Mouse (Mus musculus): ENCODE results near the gene Cyth3. TPM values are rescaled to one million over a fixed set of nuclear protein-coding genes. Genes with fewer than 3 reads are reported as not detected.

Cyth3 gene
- polyA plus RNA-seq, 1 experiment from 2014 or later, result 31.5 TPM

DNA sequence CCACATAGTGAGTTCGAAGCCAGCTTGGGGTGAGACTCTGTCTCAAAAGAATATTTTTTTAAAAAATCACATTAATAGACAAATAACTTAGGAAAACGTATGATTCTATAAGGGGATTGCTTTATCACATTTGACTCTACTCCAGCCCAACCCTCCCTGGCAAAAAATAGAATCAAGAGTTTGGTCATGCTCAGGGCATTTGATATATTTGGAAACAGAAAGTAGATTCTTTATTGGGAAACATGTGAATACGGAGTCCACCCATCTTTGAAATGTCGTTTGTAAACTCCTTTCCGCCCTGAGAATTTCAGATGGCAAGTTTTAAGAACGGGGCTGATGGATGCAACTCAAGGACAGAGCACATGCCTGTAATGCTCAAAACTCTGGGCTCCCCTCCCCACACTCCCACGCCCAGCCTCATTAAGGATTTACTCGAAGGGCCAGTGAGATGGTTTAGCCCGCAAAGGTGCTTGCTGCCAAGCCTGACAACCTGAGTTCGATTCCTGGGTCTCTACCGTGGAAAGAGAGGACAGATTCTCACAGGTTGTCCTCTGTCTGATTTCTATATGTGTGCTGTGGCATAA lies 28.6 kb upstream of the Cyth3 start:
- Histone ChIP-seq H3K36me3 (no peaks in the 10 kb centered on the region), H3K4me3 (replicated peaks) (no peak overlapping the region), H3K27me3 (no peaks in the 10 kb centered on the region), H3K27ac (no peak overlapping the region), H3K4me2 (replicated peaks) (no peak overlapping the region), H3K9ac (replicated peaks) (no peak overlapping the region), H3K4me1 (replicated peaks) (0 out of 2 replicates have a peak, but pooled peaks cover 7% of the 10 kb centered on the region), H3K9me3 (0 out of 2 replicates have a peak, but pooled peaks cover 4% of the 10 kb centered on the region)
- 90% methylated on average over 11 of the region's 11 CpGs for WGBS
- no peak for ATAC-seq

DNA sequence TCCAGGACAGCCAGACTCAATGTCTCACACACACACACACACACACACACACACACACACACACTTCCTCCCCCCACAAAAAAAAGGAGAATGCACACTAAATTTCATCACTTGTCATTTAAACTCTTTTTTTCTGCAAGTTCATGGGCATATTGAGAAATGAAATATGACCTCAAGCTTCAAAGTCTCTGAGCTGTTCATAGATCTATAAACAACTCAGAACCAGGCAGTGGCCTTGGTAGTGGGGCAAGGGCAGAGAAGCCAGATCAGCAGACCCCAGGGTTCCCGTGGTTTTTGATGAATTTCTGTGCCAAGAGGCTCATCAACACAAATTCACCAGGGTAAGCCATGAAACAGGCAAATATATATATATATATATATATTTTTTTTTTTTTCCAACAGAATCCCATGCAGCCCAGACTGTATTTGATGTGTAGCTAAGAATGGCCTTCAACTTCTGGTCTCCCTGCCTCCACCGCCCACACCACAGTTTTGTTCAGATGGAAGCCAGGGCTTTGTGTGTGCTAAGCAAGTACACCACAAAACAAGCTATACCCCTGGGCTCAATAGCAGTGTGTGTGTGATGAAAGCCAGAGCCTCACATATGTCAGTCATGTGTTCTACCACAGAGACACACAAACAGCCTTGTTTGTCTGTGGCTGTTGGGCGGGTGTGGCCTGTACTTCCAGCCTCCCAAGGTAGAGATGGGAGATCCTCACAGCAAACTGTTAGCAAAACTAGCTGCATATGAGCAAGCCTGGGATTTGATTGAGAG lies 27.8 kb upstream of the Cyth3 start:
- 0 out of 2 replicates have a peak, but pooled peaks cover 4% of the 10 kb centered on the region for H3K9me3 ChIP-seq
- no peak overlapping the region for H3K9ac ChIP-seq (replicated peaks)
- no peak overlapping the region for H3K27ac ChIP-seq
- no peaks in the 10 kb centered on the region for H3K27me3 ChIP-seq
- ATAC-seq, result no peak
- no peak overlapping the region for H3K4me3 ChIP-seq (replicated peaks)
- WGBS, result 84% methylated on average over 3 of the region's 3 CpGs
- H3K36me3 ChIP-seq, result no peaks in the 10 kb centered on the region
- H3K4me2 ChIP-seq (replicated peaks), result no peak overlapping the region
- 0 out of 2 replicates have a peak, but pooled peaks cover 2% of the 10 kb centered on the region for H3K4me1 ChIP-seq (replicated peaks)

DNA sequence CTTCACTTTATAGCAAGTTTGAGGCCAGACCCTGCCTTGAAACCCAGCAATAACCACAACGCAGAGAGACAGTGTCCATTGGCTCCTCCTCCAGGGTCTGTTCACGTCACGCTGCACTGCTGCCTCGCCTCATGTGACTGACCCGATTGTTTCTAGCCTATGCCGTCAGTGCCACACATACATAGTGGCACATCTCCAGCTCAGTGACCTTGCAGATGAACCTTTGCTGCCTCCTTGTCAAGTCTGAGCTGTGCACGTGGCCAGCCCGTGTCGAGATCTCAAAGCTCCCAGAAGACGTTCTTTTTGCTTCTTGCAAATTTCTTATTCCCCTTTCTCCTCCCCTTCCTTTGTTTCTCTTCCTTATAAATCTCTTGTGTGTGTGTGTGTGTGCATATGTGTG lies 20.2 kb upstream of the Cyth3 start:
- H3K27me3 ChIP-seq, result no peaks in the 10 kb centered on the region
- no peak overlapping the region for H3K9ac ChIP-seq (replicated peaks)
- ATAC-seq, result no peak
- H3K4me3 ChIP-seq (replicated peaks), result no peak overlapping the region
- no peaks in the 10 kb centered on the region for H3K4me1 ChIP-seq (replicated peaks)
- H3K4me2 ChIP-seq (replicated peaks), result no peak overlapping the region
- H3K36me3 ChIP-seq, result no peaks in the 10 kb centered on the region
- WGBS, result 73% methylated on average over 10 of the region's 10 CpGs
- no peaks in the 10 kb centered on the region for H3K9me3 ChIP-seq
- no peak overlapping the region for H3K27ac ChIP-seq

DNA sequence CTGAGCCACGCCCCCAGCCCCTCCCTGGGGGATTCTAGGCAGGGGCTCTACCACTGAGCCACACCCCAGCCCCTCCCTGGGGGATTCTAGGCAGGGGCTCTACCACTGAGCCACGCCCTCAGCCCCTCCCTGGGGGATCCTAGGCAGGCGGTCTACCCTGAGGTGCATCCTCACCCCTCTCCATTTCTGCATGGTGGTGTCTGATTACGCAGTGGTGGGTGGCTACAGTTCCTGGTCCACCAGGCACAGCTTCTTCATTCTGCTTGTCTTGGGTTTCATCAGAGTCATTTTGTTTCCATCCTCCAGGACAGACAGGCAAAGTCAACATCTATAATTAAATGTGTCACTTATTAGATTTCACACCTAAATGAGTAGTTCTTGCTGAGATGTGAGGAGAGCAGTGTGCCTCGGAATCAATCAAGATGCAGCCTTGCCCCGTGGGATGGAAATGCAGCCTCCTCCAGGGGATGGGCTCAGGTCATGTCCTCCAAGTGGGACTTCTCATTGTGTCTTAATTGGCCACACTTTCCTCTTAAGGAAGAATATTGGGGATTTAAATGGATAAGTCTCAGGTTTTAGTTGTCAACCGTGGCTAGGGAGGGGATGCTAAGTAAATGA lies 18.0 kb upstream of the Cyth3 start:
- Histone ChIP-seq H3K27me3 (no peaks in the 10 kb centered on the region), H3K4me1 (replicated peaks) (no peaks in the 10 kb centered on the region), H3K9ac (replicated peaks) (no peak overlapping the region), H3K9me3 (no peaks in the 10 kb centered on the region), H3K27ac (no peak overlapping the region), H3K4me3 (replicated peaks) (no peak overlapping the region), H3K36me3 (no peaks in the 10 kb centered on the region), H3K4me2 (replicated peaks) (no peak overlapping the region)
- no peak for ATAC-seq
- WGBS, result 76% methylated on average over 7 of the region's 7 CpGs

DNA sequence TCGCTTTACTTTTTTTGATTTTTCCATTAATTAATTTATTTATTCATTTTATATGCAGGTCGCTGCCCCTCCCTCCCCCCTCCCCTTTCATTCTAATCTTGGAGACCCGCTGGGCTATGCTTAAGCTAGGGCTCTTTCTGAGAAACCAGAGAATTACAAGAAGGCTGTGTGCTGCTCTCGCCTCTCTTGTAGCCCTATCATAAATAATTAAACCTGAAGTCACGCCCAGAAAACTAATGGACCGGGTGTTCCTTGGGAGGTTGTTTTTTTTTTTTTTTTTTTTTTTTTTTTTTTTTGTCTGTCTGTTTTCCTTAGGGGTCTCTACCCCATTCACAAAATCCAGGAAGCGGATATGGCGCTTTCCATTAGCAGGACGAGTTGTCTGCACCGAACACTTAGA lies 15.5 kb upstream of the Cyth3 start:
- Histone ChIP-seq H3K4me2 (replicated peaks) (no peak overlapping the region), H3K36me3 (no peaks in the 10 kb centered on the region), H3K4me1 (replicated peaks) (no peaks in the 10 kb centered on the region), H3K9ac (replicated peaks) (no peak overlapping the region), H3K27ac (no peak overlapping the region), H3K4me3 (replicated peaks) (no peak overlapping the region), H3K9me3 (no peaks in the 10 kb centered on the region), H3K27me3 (no peaks in the 10 kb centered on the region)
- ATAC-seq, result no peak
- WGBS, result 82% methylated on average over 10 of the region's 10 CpGs

DNA sequence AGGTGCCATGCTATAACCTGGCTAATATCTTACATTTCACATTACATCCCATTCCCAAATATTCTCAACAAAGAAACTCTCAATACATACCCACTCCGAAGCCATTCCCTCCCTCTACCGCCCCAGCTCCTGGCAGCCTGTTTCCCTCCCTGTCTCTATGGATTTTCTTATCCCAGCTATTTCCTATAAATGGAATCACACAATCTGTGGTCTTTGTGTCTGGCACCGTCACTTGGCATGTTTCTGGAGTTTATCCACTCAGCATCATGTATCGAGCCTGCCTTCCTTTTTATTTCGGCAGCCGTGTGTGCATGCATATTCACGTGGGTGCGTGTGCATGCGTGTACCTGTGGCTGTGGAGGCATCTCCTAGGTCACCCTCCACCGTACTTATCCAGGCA lies 14.1 kb upstream of the Cyth3 start:
- no peak for ATAC-seq
- Histone ChIP-seq H3K36me3 (no peaks in the 10 kb centered on the region), H3K4me2 (replicated peaks) (no peak overlapping the region), H3K27me3 (no peaks in the 10 kb centered on the region), H3K4me3 (replicated peaks) (no peak overlapping the region), H3K9me3 (no peaks in the 10 kb centered on the region), H3K27ac (no peak overlapping the region), H3K9ac (replicated peaks) (no peak overlapping the region), H3K4me1 (replicated peaks) (no peaks in the 10 kb centered on the region)
- 94% methylated on average over 10 of the region's 10 CpGs for WGBS

DNA sequence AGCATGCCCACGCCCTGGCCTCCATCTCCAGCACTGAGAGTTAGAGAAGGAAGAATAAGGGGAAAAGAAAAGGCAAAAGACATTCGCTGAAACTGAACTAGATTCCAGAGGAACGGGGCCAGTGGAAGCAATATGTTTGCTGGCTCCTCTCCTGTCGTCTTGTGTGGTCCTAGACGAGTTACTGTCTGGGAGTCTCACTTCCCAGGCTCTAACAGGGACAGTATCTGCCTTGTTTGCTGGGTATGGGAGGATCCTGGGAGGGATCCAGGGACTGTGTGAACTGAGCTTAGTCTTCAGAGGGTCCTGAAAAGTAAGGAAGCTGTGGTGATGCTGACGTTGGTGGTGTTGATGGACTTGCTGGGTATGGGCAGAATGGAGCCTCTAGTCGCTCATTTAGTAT lies 10.3 kb upstream of the Cyth3 start:
- ATAC-seq, result no peak
- Histone ChIP-seq H3K4me2 (replicated peaks) (no peak overlapping the region), H3K9me3 (no peaks in the 10 kb centered on the region), H3K4me3 (replicated peaks) (no peak overlapping the region), H3K4me1 (replicated peaks) (no peaks in the 10 kb centered on the region), H3K36me3 (no peaks in the 10 kb centered on the region), H3K27ac (no peak overlapping the region), H3K9ac (replicated peaks) (no peak overlapping the region), H3K27me3 (no peaks in the 10 kb centered on the region)
- 84% methylated on average over 7 of the region's 7 CpGs for WGBS

DNA sequence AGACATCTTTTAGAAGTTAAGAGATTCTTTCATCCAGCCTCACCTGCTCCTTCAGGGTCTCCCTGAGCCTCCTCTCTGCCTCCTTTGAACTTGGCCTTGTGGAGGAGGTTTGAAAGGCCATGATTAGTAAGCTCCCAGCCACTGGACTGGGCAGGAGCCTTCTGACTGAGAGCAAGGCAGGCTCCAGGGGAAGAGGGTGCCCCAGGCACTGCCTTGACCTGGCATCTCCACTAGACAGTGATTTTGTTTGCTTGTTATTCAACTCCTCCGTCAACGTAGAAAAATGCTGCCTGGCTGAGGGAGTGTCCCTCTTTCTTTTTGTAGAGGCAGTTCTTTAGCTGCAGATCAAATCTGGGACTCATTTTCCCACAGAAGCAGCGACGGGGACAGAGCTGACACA lies 9.0 kb upstream of the Cyth3 start:
- H3K36me3 ChIP-seq, result no peaks in the 10 kb centered on the region
- H3K27me3 ChIP-seq, result no peaks in the 10 kb centered on the region
- no peak overlapping the region for H3K27ac ChIP-seq
- 73% methylated on average over 4 of the region's 4 CpGs for WGBS
- H3K4me3 ChIP-seq (replicated peaks), result no peak overlapping the region
- no peaks in the 10 kb centered on the region for H3K9me3 ChIP-seq
- no peak overlapping the region for H3K4me2 ChIP-seq (replicated peaks)
- ATAC-seq, result no peak
- peaks cover 9% of the 10 kb centered on the region; the same call in 1 of the 2 replicates for H3K4me1 ChIP-seq (replicated peaks)
- no peak overlapping the region for H3K9ac ChIP-seq (replicated peaks)

DNA sequence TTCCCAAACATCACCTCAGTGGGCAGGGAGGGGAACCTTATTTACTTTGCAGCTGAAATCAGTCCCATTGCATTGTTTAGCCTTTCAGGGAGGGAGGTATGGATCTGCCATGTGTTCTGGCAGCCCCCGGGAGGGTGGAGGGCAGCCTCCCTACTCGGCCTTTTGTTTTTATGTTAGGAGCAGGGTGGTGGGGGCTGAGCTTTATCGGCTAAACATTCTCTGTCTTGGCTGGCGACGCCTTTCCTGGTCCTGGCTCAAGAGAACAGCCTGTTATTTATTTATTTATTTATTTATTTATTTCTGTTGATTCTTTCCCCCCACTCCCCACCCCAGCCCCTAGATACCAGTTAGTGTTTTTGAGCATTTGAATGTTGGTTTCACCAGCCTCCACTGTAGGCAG lies 7.7 kb upstream of the Cyth3 start:
- no peak for ATAC-seq
- Histone ChIP-seq H3K9me3 (no peaks in the 10 kb centered on the region), H3K27me3 (no peaks in the 10 kb centered on the region), H3K4me1 (replicated peaks) (peaks cover 9% of the 10 kb centered on the region; the same call in 1 of the 2 replicates), H3K4me2 (replicated peaks) (no peak overlapping the region), H3K9ac (replicated peaks) (no peak overlapping the region), H3K36me3 (no peaks in the 10 kb centered on the region), H3K27ac (no peak overlapping the region), H3K4me3 (replicated peaks) (no peak overlapping the region)
- WGBS, result 84% methylated on average over 5 of the region's 5 CpGs

DNA sequence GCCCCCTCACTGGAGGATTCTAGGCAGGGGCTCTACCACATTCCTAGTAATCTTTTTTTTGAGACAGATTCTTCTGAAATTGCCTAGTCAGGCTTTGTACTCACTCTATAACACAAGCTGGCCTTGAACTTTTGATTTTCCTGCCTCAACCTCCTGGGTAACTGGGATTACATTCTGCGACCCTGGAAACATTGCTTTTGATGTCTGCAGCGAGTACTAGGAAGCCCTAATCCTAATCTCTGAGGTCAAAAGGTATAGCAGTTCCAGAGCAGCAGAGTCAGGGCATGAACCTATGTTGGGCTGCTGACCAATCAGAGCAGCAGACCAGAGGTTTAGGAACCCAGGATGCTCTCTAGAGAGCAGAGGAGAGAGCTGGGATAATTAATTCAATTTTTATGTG lies 6.9 kb upstream of the Cyth3 start:
- 84% methylated on average over 2 of the region's 2 CpGs for WGBS
- ATAC-seq, result no peak
- Histone ChIP-seq H3K4me2 (replicated peaks) (no peak overlapping the region), H3K4me1 (replicated peaks) (peaks cover 9% of the 10 kb centered on the region; the same call in 1 of the 2 replicates), H3K27me3 (no peaks in the 10 kb centered on the region), H3K9me3 (no peaks in the 10 kb centered on the region), H3K27ac (no peak overlapping the region), H3K9ac (replicated peaks) (no peak overlapping the region), H3K36me3 (no peaks in the 10 kb centered on the region), H3K4me3 (replicated peaks) (no peak overlapping the region)

DNA sequence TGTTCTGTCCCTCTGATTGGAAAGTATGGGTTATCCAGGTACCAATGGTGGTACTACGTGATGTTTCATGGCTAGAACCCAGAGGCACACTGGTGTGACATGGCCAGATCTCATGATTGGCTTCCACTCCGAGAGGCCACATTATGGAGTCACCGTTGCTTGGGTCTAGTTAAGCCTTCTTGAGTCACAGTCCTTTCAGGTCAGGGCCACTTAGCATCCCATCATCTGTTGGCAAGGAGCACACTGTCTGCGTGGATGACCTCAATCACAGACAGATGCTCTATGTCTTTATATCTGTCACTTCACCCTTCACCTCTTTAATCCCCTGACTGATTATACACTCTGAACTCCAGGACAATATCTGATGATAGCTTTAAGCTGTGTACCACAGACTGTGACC lies 6.1 kb upstream of the Cyth3 start:
- no peak for ATAC-seq
- no peak overlapping the region for H3K4me3 ChIP-seq (replicated peaks)
- no peaks in the 10 kb centered on the region for H3K27me3 ChIP-seq
- H3K36me3 ChIP-seq, result no peaks in the 10 kb centered on the region
- H3K4me1 ChIP-seq (replicated peaks), result peaks cover 16% of the 10 kb centered on the region
- H3K9ac ChIP-seq (replicated peaks), result no peak overlapping the region
- no peaks in the 10 kb centered on the region for H3K9me3 ChIP-seq
- WGBS, result 84% methylated on average over 4 of the region's 4 CpGs
- no peak overlapping the region for H3K27ac ChIP-seq
- H3K4me2 ChIP-seq (replicated peaks), result no peak overlapping the region

DNA sequence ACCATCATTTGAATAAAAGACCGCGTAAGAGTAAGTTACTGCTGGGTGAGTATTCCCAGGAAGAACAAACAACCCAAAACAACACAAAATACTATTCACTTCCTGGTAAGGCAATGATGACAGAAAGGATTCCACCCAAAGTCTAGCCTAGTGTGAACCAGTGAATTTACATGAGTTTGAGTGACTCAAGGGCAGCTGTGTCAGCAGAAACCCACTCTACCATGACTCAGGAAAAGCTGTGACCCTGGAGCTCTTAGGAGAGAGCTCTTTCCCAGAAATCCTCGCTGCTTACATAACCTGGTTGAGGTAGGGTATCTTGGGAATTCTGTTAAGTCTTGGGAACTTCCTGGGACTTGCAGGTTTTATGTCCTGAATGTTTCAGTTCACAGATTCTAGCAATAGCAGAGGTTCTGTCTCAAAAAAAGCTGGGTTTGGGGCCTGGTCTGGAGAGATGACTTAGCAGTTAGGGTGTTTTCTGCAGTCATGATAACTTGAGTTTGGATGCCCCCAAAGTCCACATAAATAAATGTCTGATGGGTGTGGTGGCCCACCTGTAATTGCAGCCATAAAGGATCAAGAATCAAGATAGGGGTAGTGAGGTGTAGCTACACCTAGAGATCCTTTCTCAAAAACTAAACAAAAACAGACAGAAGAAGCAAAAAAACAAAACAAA lies 5.5 kb upstream of the Cyth3 start:
- no peaks in the 10 kb centered on the region for H3K27me3 ChIP-seq
- no peak overlapping the region for H3K9ac ChIP-seq (replicated peaks)
- no peaks in the 10 kb centered on the region for H3K9me3 ChIP-seq
- no peak overlapping the region for H3K4me2 ChIP-seq (replicated peaks)
- WGBS, result 88% methylated on average over 3 of the region's 3 CpGs
- H3K36me3 ChIP-seq, result no peaks in the 10 kb centered on the region
- no peak overlapping the region for H3K27ac ChIP-seq
- H3K4me1 ChIP-seq (replicated peaks), result peaks cover 18% of the 10 kb centered on the region
- no peak for ATAC-seq
- H3K4me3 ChIP-seq (replicated peaks), result no peak overlapping the region

Measured in midbrain, embryonic 13.5 days (tissue).